Mouse (Mus musculus) left cerebral cortex, adult 8-10 months (tissue): ENCODE measurements at regions not wholly inside any gene's neighbourhood (a gene's known extent, or its start where the extent isn't known, plus 50 kb on each side); places are given as distances from the start of the nearest gene placed in this dataset.

Source experiments
- DNase-seq, 2 experiments: peaks; one replicate each; pipeline ENCODE4 v3.0.0; 2022; ENCODE audit warnings: low spot score in 2 of 2

- DNase-seq, result peak; percentile 49 to 78
These were observed 330.6 kb upstream of the Mki67 start for GRCm38 (mm10) chr7:136046645-136047363.

GRCm38 (mm10) chr7:136047364-136047945 lies 331.3 kb upstream of the Mki67 start:
- DNase-seq, result no peak

- DNase-seq, result no peak
These were observed 332.9 kb upstream of the Mki67 start for GRCm38 (mm10) chr7:136048925-136049586.

- no peak for DNase-seq
These were observed 333.4 kb upstream of the Mki67 start for GRCm38 (mm10) chr7:136049587-136049930.

- no peak for DNase-seq
These were observed 334.0 kb upstream of the Mki67 start for GRCm38 (mm10) chr7:136050116-136050515.

- DNase-seq, result no peak
These were observed 340.8 kb upstream of the Mki67 start for GRCm38 (mm10) chr7:136056876-136057484.

GRCm38 (mm10) chr7:136058319-136058718 lies 342.2 kb upstream of the Mki67 start:
- no peak for DNase-seq

- DNase-seq, result no peak
These were observed 342.9 kb upstream of the Mki67 start for GRCm38 (mm10) chr7:136058751-136059681.

- DNase-seq, result no peak
These were observed 343.7 kb upstream of the Mki67 start for GRCm38 (mm10) chr7:136059896-136060295.

- DNase-seq, result peak; percentile 36 to 54
These were observed 344.3 kb upstream of the Mki67 start for GRCm38 (mm10) chr7:136060339-136061073.

- no peak for DNase-seq
These were observed 346.5 kb upstream of the Mki67 start for GRCm38 (mm10) chr7:136062658-136063057.

- DNase-seq, result no peak
These were observed 349.0 kb upstream of the Mki67 start for GRCm38 (mm10) chr7:136065038-136065678.

- DNase-seq, result no peak
These were observed 349.5 kb upstream of the Mki67 start for GRCm38 (mm10) chr7:136065679-136066055.

GRCm38 (mm10) chr7:136070881-136071280 lies 354.7 kb upstream of the Mki67 start:
- no peak for DNase-seq

- no peak for DNase-seq
These were observed 355.2 kb upstream of the Mki67 start for GRCm38 (mm10) chr7:136071331-136071730.

- no peak for DNase-seq
These were observed 357.2 kb upstream of the Mki67 start for GRCm38 (mm10) chr7:136073265-136073799.

- DNase-seq, result no peak
These were observed 357.9 kb upstream of the Mki67 start for GRCm38 (mm10) chr7:136074043-136074442.

GRCm38 (mm10) chr7:136081534-136082252 lies 365.5 kb upstream of the Mki67 start:
- DNase-seq, result peak in 1 of 2 experiments; percentile 25

GRCm38 (mm10) chr7:136082253-136082867 lies 366.2 kb upstream of the Mki67 start:
- peak in 1 of 2 experiments; percentile 21 for DNase-seq
